Comparison of ENCODE assay signal across 8 mouse cellular contexts in the genomic region with DNA sequence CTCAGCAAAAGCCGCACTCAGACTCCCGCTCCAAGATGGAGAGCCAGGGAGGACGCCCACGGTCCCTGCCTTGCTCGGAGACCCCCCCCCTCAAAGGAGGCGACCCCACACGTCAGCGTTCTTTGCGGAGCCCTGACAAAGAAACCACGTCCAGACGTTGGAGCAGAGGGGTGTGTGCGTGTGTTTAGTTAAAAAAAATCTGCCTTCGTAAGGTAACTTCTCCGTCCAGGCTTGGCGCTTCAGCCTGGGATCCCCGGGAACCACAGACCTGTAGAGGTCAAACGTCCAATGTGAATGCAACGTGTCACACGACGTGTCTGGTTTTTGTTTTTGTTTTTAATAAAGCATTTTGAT. TPM values are rescaled to one million over a fixed set of nuclear protein-coding genes. Genes with fewer than 3 reads are reported as not detected.
DNase-seq lines count a peak whose midpoint lies in the region; ATAC-seq and TF ChIP-seq lines count a peak whose summit lies in the region.

No protein-coding gene starts in this region.

- TF ChIP-seq CTCF in ES-Bruce4 (IDR thresholded peaks at IDR 0.05; ENCODE audit: low read depth, low read length), result no peak
- TF ChIP-seq CTCF in small intestine, adult 2 months (IDR thresholded peaks at IDR 0.05; ENCODE audit: extremely low read depth, insufficient read length, insufficient replicate concordance, low read depth, low read length), result no peak

- peak; percentile 2 for TF ChIP-seq POLR2A in ES-Bruce4 (IDR thresholded peaks at IDR 0.05; ENCODE audit: insufficient read depth, low read length)
- TF ChIP-seq POLR2A in small intestine, adult 2 months (IDR thresholded peaks at IDR 0.05; ENCODE audit: low read depth, low read length), result no peak

- peak overlapping the region; percentile 100 for H3K9ac ChIP-seq in ES-Bruce4 (ENCODE audit: low read depth, poor library complexity, severe bottlenecking)
- peak overlapping the region; percentile 100 for H3K9ac ChIP-seq in forebrain, embryonic 16.5 days (replicated peaks; ENCODE audit: low read depth, low read length)
- H3K9ac ChIP-seq in limb, embryonic 13.5 days, result peak overlapping the region; percentile 99

- H3K9me3 ChIP-seq in heart, embryonic 10.5 days, result no peaks in the 10 kb centered on the region
- H3K9me3 ChIP-seq in ES-Bruce4 (replicated peaks; ENCODE audit: control insufficient read depth, insufficient read depth, low read length, poor library complexity, severe bottlenecking), result no peaks in the 10 kb centered on the region
- no peaks in the 10 kb centered on the region for H3K9me3 ChIP-seq in forebrain, embryonic 16.5 days (ENCODE audit: control insufficient read depth, low read length)
- H3K9me3 ChIP-seq in limb, embryonic 13.5 days, result no peaks in the 10 kb centered on the region

- H3K4me2 ChIP-seq in forebrain, embryonic 16.5 days (ENCODE audit: low read length), result peak overlapping the region; percentile 92
- peak overlapping the region; percentile 81 for H3K4me2 ChIP-seq in limb, embryonic 13.5 days (replicated peaks)

- peak overlapping the region; percentile 99 for H3K27ac ChIP-seq in heart, embryonic 10.5 days
- H3K27ac ChIP-seq in ES-Bruce4 (ENCODE audit: insufficient read depth, low read length), result peak overlapping the region; percentile 59
- peak overlapping the region; percentile 99 for H3K27ac ChIP-seq in forebrain, embryonic 16.5 days (ENCODE audit: low read length)
- H3K27ac ChIP-seq in limb, embryonic 13.5 days, result peak overlapping the region; percentile 98
- peak overlapping the region; percentile 99 for H3K27ac ChIP-seq in small intestine, adult 2 months (ENCODE audit: insufficient read depth, low read depth, low read length)

- H3K36me3 ChIP-seq in heart, embryonic 10.5 days, result no peaks in the 10 kb centered on the region
- H3K36me3 ChIP-seq in ES-Bruce4 (ENCODE audit: control insufficient read depth, insufficient read depth, low read length, poor library complexity, severe bottlenecking), result no peaks in the 10 kb centered on the region
- H3K36me3 ChIP-seq in forebrain, embryonic 16.5 days (ENCODE audit: control insufficient read depth, insufficient read depth), result no peaks in the 10 kb centered on the region
- H3K36me3 ChIP-seq in limb, embryonic 13.5 days, result no peaks in the 10 kb centered on the region
- H3K36me3 ChIP-seq in small intestine, adult 2 months (ENCODE audit: control insufficient read depth, insufficient read depth, low read length), result no peaks in the 10 kb centered on the region

- peaks cover 18% of the 10 kb centered on the region for H3K4me1 ChIP-seq in heart, embryonic 10.5 days
- H3K4me1 ChIP-seq in ES-Bruce4 (ENCODE audit: control insufficient read depth, insufficient read depth, low read length), result no peaks in the 10 kb centered on the region
- peaks cover 32% of the 10 kb centered on the region for H3K4me1 ChIP-seq in forebrain, embryonic 16.5 days (replicated peaks; ENCODE audit: control insufficient read depth, insufficient read depth, low read length)
- H3K4me1 ChIP-seq in limb, embryonic 13.5 days, result peaks cover 43% of the 10 kb centered on the region
- H3K4me1 ChIP-seq in small intestine, adult 2 months (ENCODE audit: control insufficient read depth, insufficient read depth, insufficient read length, low read length), result peaks cover 5% of the 10 kb centered on the region; the same call in 1 of the 2 replicates

- WGBS in heart, embryonic 10.5 days, result 0% methylated on average over 20 of the region's 20 CpGs
- whole genome bisulfite sequencing in forebrain, embryonic 16.5 days, result under 1% methylated on average over 20 of the region's 20 CpGs
- WGBS in limb, embryonic 13.5 days, result 0% methylated on average over 20 of the region's 20 CpGs
- under 1% methylated on average over 20 of the region's 20 CpGs for WGBS in small intestine, adult 2 months

- ATAC-seq in forebrain, embryonic 16.5 days, result peak; percentile 78
- peak; percentile 66 for ATAC-seq in limb, embryonic 13.5 days (ENCODE audit: low FRiP score, low read depth)
- no peak for ATAC-seq in cerebellum, adult (ENCODE audit: insufficient number of reproducible peaks, low FRiP score, low TSS enrichment)

- no peak for DNase-seq in heart, embryonic 10.5 days (ENCODE audit: low spot score)
- no peak for DNase-seq in heart, postnatal 36 days
- DNase-seq in layer of hippocampus, adult 8-10 months (ENCODE audit: low spot score in 2 of 2), result no peak

- intact Hi-C loops in heart, postnatal 36 days (cut with DNase I), result loop anchor here (5.0 kb wide), 1 partner anchor 68 kb away; no protein-coding TSS in a partner anchor

- peak overlapping the region; percentile 94 for H3K4me3 ChIP-seq in heart, embryonic 10.5 days
- H3K4me3 ChIP-seq in ES-Bruce4 (ENCODE audit: low read depth, low read length), result peak overlapping the region; percentile 87
- peak overlapping the region; percentile 100 for H3K4me3 ChIP-seq in forebrain, embryonic 16.5 days (replicated peaks; ENCODE audit: low read length)
- H3K4me3 ChIP-seq in limb, embryonic 13.5 days, result peak overlapping the region; percentile 96
- H3K4me3 ChIP-seq in small intestine, adult 2 months (ENCODE audit: low read depth, low read length), result peak overlapping the region; percentile 88

- no peaks in the 10 kb centered on the region for H3K27me3 ChIP-seq in heart, embryonic 10.5 days (ENCODE audit: insufficient read depth, poor library complexity, severe bottlenecking)
- H3K27me3 ChIP-seq in ES-Bruce4 (ENCODE audit: control insufficient read depth, insufficient read depth, low read length, poor library complexity, severe bottlenecking), result no peaks in the 10 kb centered on the region
- H3K27me3 ChIP-seq in forebrain, embryonic 16.5 days (replicated peaks; ENCODE audit: control insufficient read depth, insufficient read depth, low read length), result no peaks in the 10 kb centered on the region
- H3K27me3 ChIP-seq in limb, embryonic 13.5 days, result no peaks in the 10 kb centered on the region
- H3K27me3 ChIP-seq in small intestine, adult 2 months (ENCODE audit: control insufficient read depth, insufficient read depth, low read length), result no peaks in the 10 kb centered on the region

- no peak for TF ChIP-seq EP300 in ES-Bruce4 (IDR thresholded peaks at IDR 0.05; ENCODE audit: insufficient read depth, low read depth, low read length)

RNA-seq across cellular contexts. Expression of gene Fnbp1l, which starts 0.4 kb away (rescaled TPM):
- polyA plus RNA-seq in heart, embryonic 10.5 days (2016; fragmentation: Nextera tagmentation; extraction: Ambion mirVana), result 24.9 and 34.3 TPM in 2 replicates
- 10 to 100 TPM; 17.2 to 23.0 TPM for total RNA-seq in heart, postnatal 36 days (2021)
- polyA plus RNA-seq in ES-Bruce4 (2011; ENCODE audit: insufficient read depth, insufficient read length, low read depth, missing spikeins), result 113 and 119 TPM in 2 replicates
- polyA plus RNA-seq in forebrain, embryonic 16.5 days (2015; fragmentation: Nextera tagmentation; extraction: Ambion mirVana), result 269 and 295 TPM in 2 replicates
- polyA plus RNA-seq in limb, embryonic 13.5 days (2015; fragmentation: Nextera tagmentation; extraction: Ambion mirVana), result 76.7 and 77.8 TPM in 2 replicates
- 3.1 and 9.0 TPM in 2 replicates for polyA plus RNA-seq in small intestine, adult 2 months (2012; rRNA removed)
- 10 to 100 TPM; 25.9 to 34.5 (median 31.4) TPM for total RNA-seq in layer of hippocampus, adult 8-10 months (2022)
